In the genomic region with DNA sequence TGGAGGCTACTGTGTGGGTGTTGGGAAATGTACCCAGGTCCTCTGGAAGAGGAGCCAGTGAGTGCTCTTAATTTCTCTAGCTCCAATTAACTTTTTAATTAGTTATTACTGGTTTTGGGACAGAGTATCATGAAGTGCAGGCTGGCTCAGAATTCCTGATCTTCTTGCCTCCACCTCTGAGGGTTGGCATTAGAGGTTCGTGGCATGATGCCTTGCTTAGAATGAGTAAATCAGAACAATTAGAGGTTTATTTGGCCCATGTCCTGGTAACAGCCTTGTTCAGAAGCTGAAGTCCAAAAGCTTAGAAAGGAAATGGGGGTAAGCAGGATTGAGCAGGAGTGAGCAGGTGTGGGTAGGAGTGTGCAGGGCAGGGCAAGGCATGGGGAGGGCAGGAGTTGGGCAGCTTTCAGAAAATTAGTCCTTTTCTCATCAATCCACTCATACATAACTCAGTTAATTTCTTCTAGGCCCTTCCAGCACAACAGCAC, we compare ENCODE assay signal across 13 mouse cellular contexts.
DNase-seq lines count a peak whose midpoint lies in the region; ATAC-seq and TF ChIP-seq lines count a peak whose summit lies in the region.
"Had no signal": no experiment of that assay in that cellular context is flagged by ENCODE, and none has a peak within 500 bp of the region (broad histone marks: within the 10 kb centered on the region; RNA-seq: fewer than 3 reads in every experiment).

No protein-coding gene starts in this region.

- H3K9me3 ChIP-seq in kidney, embryonic 15.5 days (replicated peaks), result no peaks in the 10 kb centered on the region
- H3K9me3 ChIP-seq in neural tube, embryonic 12.5 days, result no peaks in the 10 kb centered on the region
- H3K9me3 ChIP-seq: embryonic facial prominence, embryonic 12.5 days; limb, embryonic 15.5 days; megakaryocyte, embryonic 14.5 days had no signal

- H3K27ac ChIP-seq in kidney, adult 2 months (ENCODE audit: insufficient read depth, low read depth, low read length), result peak overlapping the region; percentile 40; the same call in 1 of the 2 replicates
- no peak overlapping the region for H3K27ac ChIP-seq in kidney, embryonic 15.5 days
- no peak overlapping the region for H3K27ac ChIP-seq in neural tube, embryonic 12.5 days
- H3K27ac ChIP-seq: limb, embryonic 15.5 days had no signal

- intact Hi-C loops in heart, postnatal 14 days (cut with DNase I), result no loop called here

- whole genome bisulfite sequencing in kidney, adult 2 months, result 38% methylated on average over 1 of the region's 1 CpGs
- WGBS in kidney, embryonic 15.5 days, result 77% methylated on average over 1 of the region's 1 CpGs
- 77% methylated on average over 1 of the region's 1 CpGs for WGBS in neural tube, embryonic 12.5 days

- no peak for TF ChIP-seq POLR2A in kidney, adult 2 months (IDR thresholded peaks at IDR 0.05; ENCODE audit: low read depth, low read length)

- H3K9ac ChIP-seq in kidney, embryonic 15.5 days, result no peak overlapping the region
- no peak overlapping the region for H3K9ac ChIP-seq in neural tube, embryonic 12.5 days
- H3K9ac ChIP-seq: embryonic facial prominence, embryonic 12.5 days; limb, embryonic 15.5 days had no signal

- no peaks in the 10 kb centered on the region for H3K36me3 ChIP-seq in kidney, adult 2 months (ENCODE audit: control insufficient read depth, insufficient read depth, low read length)
- H3K36me3 ChIP-seq in kidney, embryonic 15.5 days, result no peaks in the 10 kb centered on the region
- no peaks in the 10 kb centered on the region for H3K36me3 ChIP-seq in neural tube, embryonic 12.5 days
- H3K36me3 ChIP-seq: embryonic facial prominence, embryonic 12.5 days; limb, embryonic 15.5 days had no signal

- peaks cover 34% of the 10 kb centered on the region for H3K4me1 ChIP-seq in kidney, adult 2 months (ENCODE audit: control insufficient read depth, insufficient read depth, low read length)
- peaks cover 74% of the 10 kb centered on the region for H3K4me1 ChIP-seq in kidney, embryonic 15.5 days
- peaks cover 57% of the 10 kb centered on the region for H3K4me1 ChIP-seq in neural tube, embryonic 12.5 days

- no peaks in the 10 kb centered on the region for H3K27me3 ChIP-seq in kidney, adult 2 months (replicated peaks; ENCODE audit: control insufficient read depth, insufficient read depth, low read length)
- no peaks in the 10 kb centered on the region for H3K27me3 ChIP-seq in kidney, embryonic 15.5 days
- H3K27me3 ChIP-seq in neural tube, embryonic 12.5 days (replicated peaks), result no peaks in the 10 kb centered on the region
- H3K27me3 ChIP-seq: embryonic facial prominence, embryonic 12.5 days; limb, embryonic 15.5 days; megakaryocyte, embryonic 14.5 days had no signal

- ATAC-seq in kidney, embryonic 15.5 days (replicated peaks; ENCODE audit: low FRiP score), result no peak
- no peak for ATAC-seq in neural tube, embryonic 12.5 days (ENCODE audit: low FRiP score, low read depth)

- H3K4me3 ChIP-seq in kidney, adult 2 months (ENCODE audit: insufficient read depth, low read depth, low read length), result no peak overlapping the region
- H3K4me3 ChIP-seq in kidney, embryonic 15.5 days (replicated peaks), result no peak overlapping the region
- H3K4me3 ChIP-seq in neural tube, embryonic 12.5 days, result no peak overlapping the region
- H3K4me3 ChIP-seq: embryonic facial prominence, embryonic 12.5 days; limb, embryonic 15.5 days had no signal

- peak; percentile 78 for DNase-seq in heart, adult 11 months
- no peak for DNase-seq in heart, postnatal 14 days
- peak; percentile 81 for DNase-seq in kidney, adult 2 months
- no peak for DNase-seq in neural tube, embryonic 10.5 days (ENCODE audit: extremely low spot score, low spot score)
- no peak for DNase-seq in thymus, adult 18-20 months
- no peak for DNase-seq in thymus, postnatal 25 days
- DNase-seq: heart, postnatal 36 days; right cerebral cortex, adult 18-20 months had no signal

- no peak for TF ChIP-seq CTCF in kidney, adult 2 months (conservative IDR thresholded peaks at IDR 0.05; ENCODE audit: insufficient read depth, insufficient read length, low read depth, low read length)

- H3K4me2 ChIP-seq in kidney, embryonic 15.5 days, result no peak overlapping the region
- peak overlapping the region; percentile 91 for H3K4me2 ChIP-seq in neural tube, embryonic 12.5 days (replicated peaks)
- H3K4me2 ChIP-seq: embryonic facial prominence, embryonic 12.5 days; limb, embryonic 15.5 days had no signal

Comparison
In these comparisons a context has a peak if more than half of its experiments do, and no peak if none do; other contexts are left out.
1. DNase-seq: peak in heart, adult 11 months (single experiment) and kidney, adult 2 months (single experiment); none in heart, postnatal 14 days (0 of 2), neural tube, embryonic 10.5 days (single experiment), thymus, adult 18-20 months (0 of 2) and thymus, postnatal 25 days (single experiment).